Mouse (Mus musculus): ENCODE measurements at regions not wholly inside any gene's neighbourhood (a gene's known extent, or its start where the extent isn't known, plus 50 kb on each side); places are given as distances from the start of the nearest gene placed in this dataset.

GRCm38 (mm10) chr7:64052400-64052799 is 101.2 kb upstream of the Trpm1 start:
- TF ChIP-seq CTCF (IDR thresholded peaks at IDR 0.05; ENCODE audit: borderline replicate concordance, control insufficient read depth, extremely low read depth, insufficient read depth, low read length, poor library complexity) (no peak), POLR2A (IDR thresholded peaks at IDR 0.05; ENCODE audit: control insufficient read depth, extremely low read depth, insufficient read depth, low read length, poor library complexity) (no peak)
